Mouse (Mus musculus) small intestine, adult 2 months (tissue): ENCODE data around the gene Vash1.

Experiments
- CTCF ChIP-seq: fragments of 200-500 bp; IDR thresholded peaks from 2 replicates; pipeline ENCODE4 v1.5.1; 2012; ENCODE audit warnings: low read depth, mild to moderate bottlenecking, control low read depth, inconsistent platforms, low read length, moderate library complexity, mixed read lengths; ENCODE audit not compliant: insufficient replicate concordance, insufficient read length; ENCODE audit errors: extremely low read depth
- POLR2A ChIP-seq: fragments of 200-500 bp; IDR thresholded peaks from 2 replicates; pipeline ENCODE4 v1.6.1; 2012; ENCODE audit warnings: low read depth, mild to moderate bottlenecking, control low read depth, inconsistent platforms, low read length, moderate library complexity

DNA sequence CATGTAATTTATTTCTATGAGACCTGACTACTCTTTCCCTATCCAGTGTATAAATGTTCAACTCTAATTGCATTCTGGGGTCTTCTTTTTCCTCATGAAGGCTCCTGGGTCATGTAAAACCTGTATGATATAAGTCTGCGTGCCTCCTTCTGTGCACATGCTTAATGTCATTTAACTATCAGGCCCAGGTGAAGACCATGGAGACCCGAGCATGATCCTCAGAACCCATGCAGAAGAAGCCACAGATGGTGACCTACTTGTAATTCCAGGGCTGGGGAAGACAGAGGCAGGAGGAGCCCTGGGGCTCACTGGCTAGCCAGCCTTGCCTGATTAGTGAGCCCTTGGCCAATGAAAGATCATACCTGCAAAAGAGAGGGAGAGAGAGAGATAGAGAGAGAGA, 18.0 kb upstream of the Vash1 start:
- TF ChIP-seq CTCF (no peak), POLR2A (no peak)
